Mouse (Mus musculus) gastrocnemius, adult 8-10 months (tissue): ENCODE measurements around the gene Gpat2. TPM values are rescaled to one million over a fixed set of nuclear protein-coding genes. Genes with fewer than 3 reads are reported as not detected.
A peak's percentile ranks its signal among the peaks of the same experiment; 100 is the strongest.

Source experiments
- DNase-seq, 2 experiments: peaks; one replicate each; pipeline ENCODE4 v3.0.0; 2022; ENCODE audit warnings: low spot score in 2 of 2
- total RNA-seq, 4 experiments: library from RNA; stranded (reverse); gene quantifications; 2 replicates each; pipeline ENCODE4 v1.2.4; 2022

The Gpat2 gene
- not detected for total RNA-seq

DNA sequence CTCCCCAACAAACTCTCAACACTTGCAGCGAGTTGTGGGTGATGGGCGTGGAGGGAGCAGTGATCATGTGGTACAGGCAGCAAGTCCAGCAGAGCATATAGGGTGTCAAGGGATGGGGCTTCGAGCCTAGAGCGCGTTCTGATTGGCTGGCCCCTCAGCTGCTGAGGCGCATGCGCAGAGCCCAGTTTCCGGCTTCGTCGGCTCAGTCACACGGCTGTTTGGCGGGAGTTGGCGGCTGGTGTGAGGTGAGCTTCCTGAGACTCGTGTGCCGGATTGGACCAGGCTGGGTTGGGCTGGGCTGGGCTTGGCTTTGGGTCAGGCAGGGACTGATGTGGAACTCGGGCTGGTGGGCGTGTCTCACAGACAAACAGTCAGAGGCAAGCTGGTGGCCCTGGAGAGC lies at the start of gene Gpat2:
Gene Gpat2 (plus strand): TSS at position 223 of the 400 bp plus-strand sequence.
- DNase-seq = no peak

DNA sequence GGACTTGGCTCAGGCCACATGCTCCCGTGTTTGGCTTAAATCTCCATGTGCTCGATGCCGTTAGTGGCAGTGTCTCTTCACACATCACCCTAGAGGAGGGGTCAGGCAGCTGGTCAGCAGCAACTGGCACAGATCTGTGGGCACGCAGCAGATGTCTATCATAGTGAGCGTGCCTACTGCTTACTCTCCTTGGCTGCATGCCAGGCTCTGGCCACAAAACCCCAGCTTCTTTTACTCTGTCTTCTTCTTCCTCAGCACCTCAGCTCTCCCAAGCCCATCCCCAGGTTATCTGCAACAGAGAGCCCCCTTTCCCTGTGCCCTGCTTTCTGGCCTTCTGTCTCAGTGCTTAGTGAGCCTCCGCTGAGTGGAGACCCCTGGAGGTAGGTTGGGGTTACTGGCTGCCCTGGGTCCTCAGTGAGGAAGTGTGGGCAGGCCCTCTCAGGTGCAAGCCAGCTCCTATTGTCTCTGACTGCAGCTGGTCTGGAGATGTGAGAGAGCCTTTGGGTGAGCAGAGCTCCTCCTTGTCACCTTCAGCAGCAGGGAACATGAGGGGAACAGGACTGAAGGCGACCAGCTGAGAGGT lies 49.1 kb upstream of the Gpat2 start:
- no peak for DNase-seq

GRCm38 (mm10) chr2:127376423-127377051 lies 48.5 kb upstream of the Gpat2 start:
- DNase-seq = no peak

GRCm38 (mm10) chr2:127377942-127378610 lies 46.9 kb upstream of the Gpat2 start:
- DNase-seq = no peak

DNA sequence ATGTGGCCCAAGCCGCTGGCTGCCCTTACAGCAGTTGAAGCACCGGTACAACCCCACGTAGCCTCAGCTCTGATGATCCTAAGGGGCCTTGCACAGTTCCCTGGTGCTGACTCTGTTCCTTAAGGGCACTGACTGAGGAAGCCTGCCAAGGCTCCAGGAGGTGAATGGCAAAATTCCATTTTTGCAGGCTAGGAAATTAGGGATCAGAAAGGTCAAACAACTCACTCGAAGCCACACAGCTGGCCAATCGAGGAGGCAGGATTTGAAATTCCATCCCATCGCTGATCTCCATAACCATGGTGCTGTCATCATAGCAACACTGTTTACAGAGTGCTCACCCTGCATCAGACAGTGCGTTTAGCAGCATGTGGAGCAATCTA lies 46.4 kb upstream of the Gpat2 start:
- no peak for DNase-seq

DNA sequence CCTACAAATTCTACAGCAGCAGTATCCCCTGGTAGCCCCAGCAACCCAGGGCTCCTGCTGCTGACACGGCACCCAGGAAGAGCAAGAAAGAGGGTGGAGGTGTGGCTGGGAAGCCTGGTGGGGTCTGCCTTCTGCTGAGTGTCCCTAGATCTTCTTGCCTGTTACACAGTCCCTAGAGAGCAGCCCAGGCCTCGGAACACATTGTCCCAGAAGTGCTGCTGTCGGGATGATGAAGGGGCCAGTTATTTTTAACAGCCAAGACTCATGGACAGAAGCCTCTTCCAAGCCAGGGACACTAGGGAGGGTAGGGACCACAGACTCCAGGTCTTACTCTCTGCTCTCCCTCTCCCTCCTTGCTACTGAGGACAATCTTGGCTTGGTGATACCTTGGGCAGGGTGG lies 45.7 kb upstream of the Gpat2 start:
- no peak for DNase-seq

GRCm38 (mm10) chr2:127383881-127384280 lies 41.1 kb upstream of the Gpat2 start:
- DNase-seq = no peak

DNA sequence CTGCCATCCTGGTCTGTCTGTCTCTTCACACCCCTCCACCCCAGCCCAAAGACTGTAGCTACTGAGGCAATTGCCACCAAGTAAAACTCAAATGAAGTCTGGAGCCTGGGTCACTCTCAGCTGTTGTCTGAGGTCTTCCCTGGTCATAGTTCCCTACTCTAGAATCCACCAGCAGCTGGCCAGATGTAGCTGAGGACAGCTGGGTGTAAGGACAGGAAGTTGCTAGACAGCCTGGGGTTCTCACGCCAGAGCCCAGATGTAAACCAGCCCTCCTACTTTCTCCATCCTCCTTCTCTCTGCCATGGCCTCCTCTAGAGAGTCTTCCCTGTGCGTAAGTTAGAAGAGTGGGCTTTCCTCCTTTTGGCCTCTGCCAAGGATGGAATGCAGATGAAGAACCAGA lies 37.5 kb upstream of the Gpat2 start:
- no peak for DNase-seq

- no peak for DNase-seq
Measured at GRCm38 (mm10) chr2:127390352-127390751, 34.6 kb upstream of the Gpat2 start.

DNA sequence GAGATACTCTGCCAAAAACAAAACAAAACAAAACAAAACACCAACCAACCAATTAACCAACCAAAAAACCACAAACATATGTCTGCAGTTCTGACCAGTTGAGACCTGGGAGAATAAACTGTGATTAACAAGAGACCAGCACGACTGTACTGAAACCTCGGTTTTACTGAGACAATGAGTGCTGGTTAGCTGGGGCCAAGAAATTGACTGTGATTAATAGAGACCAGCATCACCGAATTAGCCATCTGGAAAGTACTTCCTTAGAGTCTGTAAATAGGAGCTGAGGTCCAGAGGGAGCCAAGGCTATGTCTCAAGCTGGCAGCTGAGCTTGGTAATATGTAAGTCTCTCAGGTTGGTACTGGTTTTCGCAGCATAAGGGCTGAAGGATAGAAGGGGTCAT lies 34.2 kb upstream of the Gpat2 start:
- DNase-seq = no peak

DNA sequence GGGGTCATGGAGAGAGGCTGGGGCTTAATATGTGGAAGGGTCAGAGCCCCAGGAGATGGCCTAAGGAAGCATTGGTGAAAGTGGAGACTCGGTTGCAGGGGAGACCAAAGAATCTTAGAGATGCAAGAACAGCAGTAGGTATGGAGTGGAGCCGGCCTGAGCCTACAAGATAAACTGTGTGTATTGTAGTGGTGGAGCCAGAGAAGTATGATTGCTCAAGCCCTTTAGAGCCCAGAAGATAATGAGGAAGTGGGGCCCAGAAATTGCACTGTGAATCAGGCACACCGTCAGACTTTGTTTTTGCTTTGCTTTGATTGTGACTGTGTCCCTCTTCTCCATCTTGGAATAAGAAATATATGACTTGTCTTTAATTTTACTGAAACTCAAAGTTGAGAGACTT lies 33.7 kb upstream of the Gpat2 start:
- no peak for DNase-seq

DNA sequence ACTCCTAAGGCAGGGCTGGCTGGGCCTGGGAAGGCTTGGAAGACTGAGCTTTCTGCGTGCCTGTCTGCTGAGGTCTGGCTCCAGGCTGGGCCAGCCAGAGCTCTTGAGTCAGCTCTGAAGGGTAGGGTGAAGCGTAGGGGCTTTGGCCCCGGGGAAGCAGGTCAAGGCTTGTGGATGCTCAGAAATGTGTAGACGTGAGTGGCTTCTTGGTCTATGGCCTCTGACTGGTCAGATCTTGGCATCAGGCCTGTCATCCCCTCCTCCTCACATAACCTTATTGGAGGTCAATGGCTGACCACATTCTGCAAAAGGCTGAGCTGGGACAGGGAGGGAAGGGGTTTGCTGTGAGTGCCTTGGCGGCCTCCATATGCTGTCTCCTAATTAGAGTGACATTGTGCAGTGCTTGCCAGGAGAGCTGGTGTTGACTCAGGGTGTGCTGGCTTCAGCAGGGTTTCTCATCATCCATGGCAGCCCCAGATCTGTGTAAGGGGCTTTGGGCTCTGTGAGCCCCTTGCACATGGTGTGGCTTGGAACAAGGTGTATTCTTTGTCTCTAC lies 30.3 kb upstream of the Gpat2 start:
- no peak for DNase-seq

DNA sequence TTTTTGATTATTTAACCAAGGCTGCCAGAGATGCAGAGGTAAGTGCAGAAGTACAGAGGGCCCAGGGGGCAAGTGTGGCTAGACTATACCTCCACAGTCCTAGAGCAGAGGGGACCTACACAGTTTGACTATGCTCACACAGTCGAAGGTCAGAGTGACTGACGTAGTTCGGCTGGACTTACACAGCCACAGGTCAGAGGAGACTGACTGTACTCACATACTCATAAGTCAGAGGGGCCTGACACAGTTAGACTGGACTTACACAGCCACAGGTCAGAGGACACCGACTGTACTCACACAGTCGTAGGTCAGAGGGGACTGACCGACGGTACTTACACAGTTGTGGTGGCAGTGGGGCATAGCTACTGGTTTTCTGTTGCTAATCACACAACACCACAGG lies 26.3 kb upstream of the Gpat2 start:
- DNase-seq = no peak

DNA sequence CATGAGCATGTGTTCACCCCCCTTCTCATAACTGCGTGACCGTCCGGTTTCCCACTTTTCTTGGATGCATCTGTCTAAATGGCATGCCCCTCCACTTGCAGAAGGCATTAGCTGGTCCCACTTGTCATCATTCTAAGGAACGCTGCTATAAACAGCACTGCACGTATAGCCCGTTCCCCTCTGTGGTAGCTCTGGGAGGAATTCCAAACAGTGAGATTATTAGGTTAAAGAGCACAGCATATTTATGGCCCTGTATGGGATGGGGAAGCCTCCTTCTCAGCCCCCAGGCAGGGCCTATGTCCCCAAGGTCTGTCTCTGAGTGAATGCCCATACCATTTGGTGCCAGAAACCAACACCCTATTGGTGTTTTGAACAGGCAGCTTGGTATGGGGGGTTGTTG lies 13.9 kb upstream of the Gpat2 start:
- no peak for DNase-seq

DNA sequence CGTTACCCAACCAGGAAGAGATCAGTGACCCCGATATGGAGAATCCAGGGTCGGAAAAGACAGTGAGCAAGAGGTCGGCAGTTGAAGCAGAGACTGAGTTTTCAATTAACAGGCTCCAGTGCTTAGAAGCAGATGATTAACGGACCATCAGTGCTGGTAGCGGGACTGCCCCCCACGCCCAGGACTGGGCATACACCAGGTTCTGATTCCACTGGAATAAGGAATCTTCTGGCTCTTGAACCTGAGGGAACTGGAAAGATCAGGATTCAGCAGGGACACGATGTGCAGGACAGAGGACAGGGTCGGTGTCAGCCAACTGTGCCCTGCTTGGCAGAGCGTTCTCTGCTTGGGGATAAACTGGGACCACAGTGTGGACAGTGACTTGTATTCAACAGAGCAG lies 9.2 kb upstream of the Gpat2 start:
- no peak for DNase-seq

DNA sequence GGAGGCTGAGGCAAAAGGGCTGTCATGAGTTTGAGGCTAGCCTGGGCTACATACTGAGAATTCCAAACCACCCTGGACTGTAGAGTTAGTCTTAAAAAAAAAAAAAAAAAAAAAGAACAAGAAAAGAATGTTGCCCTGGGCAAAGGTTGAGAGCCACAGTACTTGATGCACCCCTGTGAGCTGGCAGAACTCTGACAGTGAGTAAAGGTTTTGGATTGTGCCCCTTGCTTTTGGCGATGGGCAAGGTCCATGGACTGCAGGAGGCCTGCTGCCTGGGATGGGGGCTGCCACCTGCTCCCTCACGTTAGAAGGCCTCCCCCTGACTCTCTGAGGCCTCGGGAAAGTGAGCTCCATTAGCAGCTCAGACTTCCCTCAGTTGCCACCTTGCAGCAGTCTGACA lies 8.3 kb upstream of the Gpat2 start:
- DNase-seq = no peak

DNA sequence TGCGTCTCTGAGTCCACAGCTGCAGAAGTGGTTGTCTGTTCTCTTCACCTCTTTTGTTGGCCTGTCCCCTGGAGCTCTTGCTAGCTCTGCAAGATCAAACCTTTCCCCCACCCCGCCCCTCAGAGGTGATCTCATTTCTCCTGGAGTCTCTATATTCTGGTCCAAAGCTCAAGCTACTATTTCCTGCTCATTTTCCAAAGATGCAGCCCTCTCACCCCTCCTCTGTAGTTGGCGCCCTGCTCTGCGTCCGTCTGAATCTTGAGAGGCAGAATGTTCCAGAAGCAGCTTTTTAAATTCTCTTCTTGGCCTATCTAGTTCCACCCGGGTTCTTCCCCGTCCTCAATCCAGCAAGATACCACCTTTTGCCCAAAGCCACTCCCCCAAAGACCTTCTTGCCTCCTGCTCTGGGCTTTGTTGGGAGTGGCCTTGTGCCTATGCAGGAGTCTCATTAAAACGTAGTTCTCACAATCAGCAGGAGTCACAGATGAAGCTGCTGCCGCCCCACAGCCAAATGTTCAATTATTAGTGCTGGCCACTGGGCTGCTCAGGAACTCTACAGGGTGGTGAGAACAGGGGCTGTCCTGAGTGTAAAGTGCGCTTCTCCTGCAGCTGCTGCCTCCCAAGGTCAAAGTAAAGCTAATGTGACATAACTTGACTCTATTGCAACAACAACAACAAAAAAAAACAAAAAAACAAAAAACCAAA lies 6.6 kb upstream of the Gpat2 start:
- DNase-seq = no peak

DNA sequence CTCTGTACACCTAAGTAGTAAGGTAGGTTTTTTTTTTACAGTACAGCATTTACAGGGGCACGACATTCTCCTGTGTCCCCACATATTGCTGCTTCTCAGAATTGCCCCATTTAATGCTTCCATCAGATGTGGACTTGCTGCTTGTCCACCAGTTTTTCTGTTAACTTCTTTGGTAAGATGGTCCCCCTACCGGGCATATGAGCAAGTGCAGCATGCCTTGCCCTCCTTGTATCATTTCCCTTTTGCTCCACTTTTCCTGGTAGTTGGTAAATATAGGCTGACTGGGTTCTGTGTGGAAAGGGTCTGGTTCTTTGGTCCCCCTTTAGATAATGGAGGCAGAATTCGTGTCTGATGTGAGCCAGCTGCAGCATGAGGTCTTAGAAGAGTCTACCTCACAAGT lies 5.2 kb downstream of the Gpat2 start:
- DNase-seq = peak in 1 of 2 experiments; percentile 20

DNA sequence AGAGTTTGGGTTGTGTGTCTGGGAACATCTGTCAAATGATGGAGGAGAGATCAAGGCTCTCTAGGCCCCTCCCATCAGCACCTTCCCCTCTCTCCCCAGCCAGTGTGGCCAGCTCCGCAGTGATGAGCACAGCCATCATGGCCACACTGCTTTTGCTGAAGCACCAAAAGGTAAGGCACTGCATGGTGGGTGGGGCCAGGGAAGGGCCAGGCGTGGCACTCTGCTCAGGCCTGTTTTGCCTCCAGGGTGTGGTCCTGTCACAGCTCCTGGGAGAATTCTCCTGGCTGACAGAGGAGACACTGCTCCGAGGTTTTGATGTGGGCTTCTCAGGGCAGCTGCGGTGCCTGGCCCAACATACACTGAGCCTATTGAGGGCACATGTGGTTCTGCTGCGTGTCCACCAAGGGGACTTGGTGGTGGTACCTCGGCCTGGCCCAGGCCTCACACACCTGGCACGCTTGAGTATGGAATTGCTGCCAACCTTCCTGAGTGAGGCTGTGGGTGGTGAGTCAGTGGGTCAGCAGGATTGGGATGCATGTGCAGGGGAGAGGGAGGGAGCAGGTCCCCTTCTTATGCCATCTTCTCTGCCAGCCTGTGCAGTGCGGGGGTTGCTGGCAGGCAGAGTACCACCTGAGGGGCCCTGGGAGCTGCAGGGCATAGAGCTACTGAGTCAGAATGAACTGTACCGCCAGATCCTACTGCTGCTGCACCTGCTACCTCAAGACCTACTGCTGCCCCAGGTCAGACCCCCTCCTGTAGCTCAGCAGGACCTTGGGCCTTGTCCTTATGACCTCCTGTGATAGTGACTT lies 8.7 kb downstream of the Gpat2 start:
- no peak for DNase-seq

DNA sequence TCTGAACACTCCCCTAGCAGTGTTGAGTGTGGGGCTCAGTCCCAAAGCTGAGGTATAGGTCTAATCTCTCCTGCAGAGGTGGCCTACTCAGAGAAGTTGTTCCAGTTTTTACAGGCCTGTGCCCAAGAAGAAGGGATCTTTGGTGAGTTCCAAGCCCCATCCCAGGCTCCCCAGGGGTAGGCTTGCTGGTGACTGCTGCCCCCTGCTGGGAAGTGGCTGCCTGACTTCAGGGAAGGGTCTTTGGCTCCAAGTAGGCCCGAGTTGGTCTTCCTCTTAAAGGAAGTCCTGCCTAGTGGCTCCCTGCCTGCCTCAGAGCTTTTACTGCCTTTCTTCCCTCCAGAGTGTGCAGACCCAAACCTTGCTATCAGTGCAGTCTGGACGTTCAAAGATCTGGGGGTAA lies 10.1 kb downstream of the Gpat2 start:
- no peak for DNase-seq

GRCm38 (mm10) chr2:127435554-127435953 lies 10.6 kb downstream of the Gpat2 start:
- DNase-seq = no peak
